Mouse (Mus musculus) midbrain, postnatal 0 days (tissue): ENCODE measurements around the gene Shisal2a. TPM values are rescaled to one million over a fixed set of nuclear protein-coding genes. Genes with fewer than 3 reads are reported as not detected.

Experiments used
- ATAC-seq: fragments of 200-750 bp; cut with Nextera tagmentation; 2 replicates; pipeline ENCODE4 v1.8.0; 2017; ENCODE audit warnings: moderate number of reproducible peaks, mild to moderate bottlenecking, moderate TSS enrichment, moderate library complexity; ENCODE audit not compliant: low FRiP score
- DNase-seq: peaks from one replicate; pipeline ENCODE4 v3.0.0-alpha.2; 2015; ENCODE audit warnings: low spot score
- H3K27ac ChIP-seq: fragments of 300-500 bp; sonication (generic); 2 replicates; pipeline ENCODE4 v1.5.1; 2014; ENCODE audit warnings: low read depth, mild to moderate bottlenecking, low read length, mixed read lengths
- H3K27me3 ChIP-seq: fragments of 300-500 bp; sonication (generic); 2 replicates; pipeline ENCODE4 v1.6.1; 2014; ENCODE audit warnings: low read length, control low read depth, mixed read lengths; ENCODE audit not compliant: insufficient read depth
- H3K36me3 ChIP-seq: fragments of 300-500 bp; sonication (generic); 2 replicates; pipeline ENCODE4 v1.6.1; 2014; ENCODE audit warnings: low read length, control low read depth, mixed read lengths; ENCODE audit not compliant: insufficient read depth
- H3K4me1 ChIP-seq: fragments of 300-500 bp; sonication (generic); 2 replicates; pipeline ENCODE4 v1.6.1; 2014; ENCODE audit warnings: mild to moderate bottlenecking, control low read depth, antibody characterized with exemption, low read length, mixed read lengths; ENCODE audit not compliant: insufficient read depth
- H3K4me2 ChIP-seq: fragments of 300-500 bp; sonication (generic); 2 replicates; pipeline ENCODE4 v1.6.1; 2014; ENCODE audit warnings: low read depth, mild to moderate bottlenecking, low read length, mixed read lengths; ENCODE audit not compliant: poor library complexity, severe bottlenecking
- H3K4me3 ChIP-seq: fragments of 300-500 bp; sonication (generic); 2 replicates; pipeline ENCODE4 v1.5.1; 2014; ENCODE audit warnings: low read depth, mild to moderate bottlenecking, low read length, moderate library complexity
- H3K9ac ChIP-seq: fragments of 300-500 bp; sonication (generic); replicated peaks from 2 replicates; pipeline ENCODE4 v1.6.1; 2014; ENCODE audit warnings: mild to moderate bottlenecking, low read length, moderate library complexity, mixed read lengths; ENCODE audit not compliant: poor library complexity, severe bottlenecking
- H3K9me3 ChIP-seq: fragments of 300-500 bp; sonication (generic); 2 replicates; pipeline ENCODE4 v1.6.1; 2016; ENCODE audit warnings: low read length, control low read depth
- CTCF ChIP-seq: IDR thresholded peaks from 2 replicates; pipeline ENCODE4 v1.5.1; 2016; ENCODE audit warnings: antibody characterized with exemption, mild to moderate bottlenecking
- WGBS: fragments of 180-500 bp; shearing (Covaris S2); extraction: QIAGEN DNeasy Blood & Tissue Kit; methylation state at CpG from one replicate; pipeline ENCODE4 v1.1.7; 2014; 5-methylcytosine and 5-hydroxymethylcytosine counted together
- polyA plus RNA-seq: library from polyadenylated mRNA; unstranded; fragments of >200 nt; fragmentation: Nextera tagmentation; extraction: Ambion mirVana; gene quantifications from 2 replicates; pipeline ENCODE4 v1.2.1, GENCODE M21; 2015
- total RNA-seq: library from RNA; depleted of rRNA; stranded (reverse); fragments of >200 nt; gene quantifications from 2 replicates; pipeline ENCODE4 v1.2.3, GENCODE M21; 2014

Shisal2a gene
- total and polyA plus RNA-seq, 2 experiments from 2014 or later = 0.49 to 15.5 TPM

DNA sequence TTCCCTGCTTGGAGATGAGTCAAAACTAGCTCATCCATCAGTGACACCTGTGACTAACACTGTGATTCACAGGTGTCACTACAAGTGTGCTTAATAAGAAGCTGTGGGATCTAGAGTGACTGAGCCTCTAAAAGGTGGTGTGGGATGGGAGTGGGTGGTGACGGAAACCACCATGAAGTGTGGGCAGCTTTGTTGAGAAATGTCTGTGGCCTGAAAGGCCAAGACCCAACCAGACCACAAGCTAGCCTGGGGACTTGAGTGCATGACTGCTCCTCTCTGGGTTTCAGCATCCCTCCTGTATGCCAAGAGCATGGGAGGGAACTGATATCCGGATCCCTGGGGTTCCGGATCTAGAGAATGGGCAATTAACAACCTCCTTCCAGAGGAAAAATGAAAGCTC, 11.7 kb downstream of the Shisal2a start:
- WGBS = 90% methylated on average over 3 of the region's 3 CpGs
- no peak for ATAC-seq

GRCm38 (mm10) chr4:108370409-108370808, 12.7 kb downstream of the Shisal2a start:
- no peaks in the 10 kb centered on the region for H3K4me1 ChIP-seq
- H3K9me3 ChIP-seq = no peaks in the 10 kb centered on the region
- no peak for ATAC-seq
- H3K4me2 ChIP-seq = no peak overlapping the region
- H3K27ac ChIP-seq = no peak overlapping the region
- no peak for TF ChIP-seq CTCF
- no peaks in the 10 kb centered on the region for H3K27me3 ChIP-seq
- no peak overlapping the region for H3K9ac ChIP-seq
- H3K36me3 ChIP-seq = no peaks in the 10 kb centered on the region
- no peak overlapping the region for H3K4me3 ChIP-seq
- 69% methylated on average over 4 of the region's 4 CpGs for WGBS
- no peak for DNase-seq

More for the DNA sequence above, 11.7 kb downstream of the Shisal2a start:
- Histone ChIP-seq H3K9me3 (no peaks in the 10 kb centered on the region), H3K4me3 (no peak overlapping the region), H3K36me3 (no peaks in the 10 kb centered on the region), H3K9ac (no peak overlapping the region), H3K27ac (no peak overlapping the region), H3K27me3 (no peaks in the 10 kb centered on the region), H3K4me2 (no peak overlapping the region), H3K4me1 (no peaks in the 10 kb centered on the region)
- no peak for DNase-seq
- no peak for TF ChIP-seq CTCF

DNA sequence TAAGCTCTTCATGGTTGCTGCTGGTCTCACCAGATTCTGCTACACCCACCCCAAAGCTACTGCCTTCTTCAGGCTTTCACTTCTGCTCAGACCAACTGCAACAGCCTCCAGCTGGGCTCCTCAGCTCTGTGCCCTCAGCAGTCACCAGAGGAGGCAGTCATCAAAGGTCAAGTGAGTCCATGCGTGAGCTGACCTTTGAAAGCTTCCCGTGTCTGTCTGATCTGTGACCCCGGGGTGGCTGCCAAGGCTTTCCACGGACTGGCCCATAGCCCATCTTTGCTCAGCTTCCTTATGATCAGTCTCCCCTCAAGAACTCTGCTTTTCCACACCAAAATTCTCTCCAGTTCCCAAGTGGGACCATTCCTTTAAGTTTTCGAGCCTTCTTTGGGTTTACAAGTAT, 13.9 kb downstream of the Shisal2a start:
- no peak for TF ChIP-seq CTCF
- no peaks in the 10 kb centered on the region for H3K27me3 ChIP-seq
- no peak overlapping the region for H3K4me2 ChIP-seq
- no peak overlapping the region for H3K4me3 ChIP-seq
- no peak for ATAC-seq
- H3K27ac ChIP-seq = no peak overlapping the region
- H3K9ac ChIP-seq = no peak overlapping the region
- no peaks in the 10 kb centered on the region for H3K4me1 ChIP-seq
- no peak for DNase-seq
- H3K9me3 ChIP-seq = no peaks in the 10 kb centered on the region
- H3K36me3 ChIP-seq = no peaks in the 10 kb centered on the region
- WGBS = 28% methylated on average over 5 of the region's 5 CpGs

DNA sequence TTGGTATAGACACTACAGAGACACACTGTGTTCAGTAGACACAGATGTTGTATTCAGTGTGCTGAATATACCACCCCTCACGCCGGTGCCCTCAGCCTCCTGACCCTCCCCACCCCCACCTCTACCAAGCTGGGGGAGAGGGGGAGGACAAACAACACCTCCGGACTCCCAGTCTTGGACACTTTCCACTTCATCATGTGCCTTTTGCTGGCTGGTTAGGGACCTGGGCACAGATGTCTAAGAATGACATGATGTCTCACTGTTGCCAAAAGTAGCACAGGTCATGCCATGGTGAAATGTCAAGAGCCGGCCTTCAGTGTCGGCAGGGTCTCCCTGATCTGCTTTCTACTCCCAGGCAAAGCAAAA, 19.1 kb downstream of the Shisal2a start:
- 17% methylated on average over 5 of the region's 5 CpGs for WGBS
- Histone ChIP-seq H3K27ac (no peak overlapping the region), H3K27me3 (no peaks in the 10 kb centered on the region), H3K4me3 (no peak overlapping the region), H3K9ac (no peak overlapping the region), H3K9me3 (no peaks in the 10 kb centered on the region), H3K36me3 (no peaks in the 10 kb centered on the region), H3K4me1 (peaks cover 17% of the 10 kb centered on the region), H3K4me2 (no peak overlapping the region)
- no peak for DNase-seq
- ATAC-seq = no peak
- TF ChIP-seq CTCF = no peak

DNA sequence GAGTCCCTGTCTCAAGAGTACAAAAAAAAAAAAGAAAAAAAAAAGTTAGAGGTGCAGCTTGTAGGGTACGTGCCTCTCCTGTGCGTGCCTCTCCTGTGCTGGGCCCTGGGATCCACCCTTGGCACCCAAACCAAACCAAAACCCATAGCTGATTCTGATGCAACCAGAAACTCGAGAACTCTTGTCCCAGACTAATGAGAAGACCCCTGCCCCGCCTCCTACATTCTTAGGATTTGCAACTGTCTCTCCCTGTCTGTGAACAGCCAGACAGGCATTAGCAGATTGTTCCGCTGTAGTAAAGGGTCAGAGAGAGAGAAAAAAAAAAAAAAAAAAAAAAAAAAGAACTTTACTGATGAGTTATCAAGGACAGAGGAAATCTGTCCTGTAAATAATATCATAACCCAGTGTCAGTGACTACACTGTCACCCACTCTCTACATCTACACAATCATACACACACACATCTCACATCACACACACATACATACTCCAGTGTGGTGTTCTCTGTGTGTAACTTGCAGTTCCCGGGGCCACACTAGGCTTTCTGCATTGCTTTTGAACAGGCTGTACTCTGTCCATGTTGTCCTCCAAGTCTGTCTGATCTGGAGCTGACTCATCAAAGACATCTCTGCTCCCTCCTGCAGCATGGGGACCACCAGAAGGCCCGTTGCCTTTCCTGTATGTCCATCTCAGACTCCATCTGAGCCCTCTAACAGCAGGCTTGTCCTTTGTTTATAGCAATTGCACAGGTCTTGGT, 19.6 kb downstream of the Shisal2a start:
- H3K4me3 ChIP-seq = no peak overlapping the region
- WGBS = 18% methylated on average over 7 of the region's 7 CpGs
- no peak overlapping the region for H3K4me2 ChIP-seq
- H3K27me3 ChIP-seq = no peaks in the 10 kb centered on the region
- H3K27ac ChIP-seq = no peak overlapping the region
- H3K4me1 ChIP-seq = peaks cover 22% of the 10 kb centered on the region
- no peaks in the 10 kb centered on the region for H3K36me3 ChIP-seq
- TF ChIP-seq CTCF = no peak
- no peak for ATAC-seq
- DNase-seq = no peak
- no peaks in the 10 kb centered on the region for H3K9me3 ChIP-seq
- H3K9ac ChIP-seq = no peak overlapping the region

- no peaks in the 10 kb centered on the region for H3K9me3 ChIP-seq
- H3K27ac ChIP-seq = no peak overlapping the region
- TF ChIP-seq CTCF = no peak
- no peaks in the 10 kb centered on the region for H3K36me3 ChIP-seq
- peaks cover 26% of the 10 kb centered on the region for H3K4me1 ChIP-seq
- no peak overlapping the region for H3K9ac ChIP-seq
- H3K4me2 ChIP-seq = no peak overlapping the region
- H3K27me3 ChIP-seq = no peaks in the 10 kb centered on the region
- no peak overlapping the region for H3K4me3 ChIP-seq
- no peak for ATAC-seq
- WGBS = 7% methylated on average over 18 of the region's 18 CpGs
- no peak for DNase-seq
Measured at GRCm38 (mm10) chr4:108362321-108363261, 20.6 kb downstream of the Shisal2a start.
